Mouse (Mus musculus) myocyte (in vitro differentiated cells): Measurements from ENCODE around the gene Tanc1. TPM values are rescaled to one million over a fixed set of nuclear protein-coding genes. Genes with fewer than 3 reads are reported as not detected.

Experiments used
- H3K27me3 ChIP-seq: one replicate; pipeline ENCODE4 v1.6.1; 2011; ENCODE audit not compliant: control insufficient read depth, insufficient read depth, insufficient read length
- H3K36me3 ChIP-seq: one replicate; pipeline ENCODE4 v1.6.1; 2011; ENCODE audit not compliant: control insufficient read depth, insufficient read depth
- H3K4me2 ChIP-seq: one replicate; pipeline ENCODE4 v1.6.1; 2011; ENCODE audit warnings: low read depth, control low read depth
- H3K4me3 ChIP-seq: one replicate; pipeline ENCODE4 v1.5.1; 2011; ENCODE audit warnings: mild to moderate bottlenecking, control low read depth, moderate library complexity
- H3K79me2 ChIP-seq: one replicate; pipeline ENCODE4 v1.6.1; 2011; ENCODE audit not compliant: control insufficient read depth, insufficient read depth
- H3ac ChIP-seq: one replicate; pipeline ENCODE4 v1.6.1; 2011; ENCODE audit not compliant: control insufficient read depth, insufficient read length
- CEBPB ChIP-seq: IDR thresholded peaks from 2 replicates; pipeline ENCODE4 v1.6.1; 2011; ENCODE audit warnings: mild to moderate bottlenecking, moderate library complexity; ENCODE audit not compliant: poor library complexity, insufficient read depth, severe bottlenecking
- E2F4 ChIP-seq: IDR thresholded peaks from one replicate; pipeline ENCODE4 v1.6.1; 2011; ENCODE audit warnings: mild to moderate bottlenecking, control low read depth, moderate library complexity; ENCODE audit not compliant: insufficient read depth
- MAX ChIP-seq: IDR thresholded peaks from one replicate; pipeline ENCODE4 v1.6.1; 2011; ENCODE audit warnings: low read depth, mild to moderate bottlenecking, control low read depth
- MYOD1 ChIP-seq, 3 experiments: IDR thresholded peaks; one replicate each; pipeline ENCODE4 v1.6.1; 2011; ENCODE audit warnings: control low read depth in 2 of 3, low read depth in 2 of 3, mild to moderate bottlenecking in 2 of 3, moderate library complexity in 1 of 3; ENCODE audit not compliant: insufficient read length in 2 of 3, control insufficient read depth in 1 of 3
- MYOG ChIP-seq, 3 experiments: IDR thresholded peaks; one replicate each; pipeline ENCODE4 v1.6.1; 2011; ENCODE audit warnings: control low read depth in 2 of 3, low read depth in 2 of 3, mild to moderate bottlenecking in 2 of 3; ENCODE audit not compliant: insufficient read length in 2 of 3, control insufficient read depth in 1 of 3, insufficient read depth in 1 of 3
- POLR2A ChIP-seq: IDR thresholded peaks from one replicate; pipeline ENCODE4 v1.6.1; 2011; ENCODE audit warnings: low read depth, mild to moderate bottlenecking, control low read depth, moderate library complexity; ENCODE audit not compliant: insufficient read length
- POLR2AphosphoS2 ChIP-seq: IDR thresholded peaks from one replicate; pipeline ENCODE4 v1.6.1; 2011; ENCODE audit warnings: low read depth, control low read depth; ENCODE audit not compliant: insufficient read length
- REST ChIP-seq: IDR thresholded peaks from one replicate; pipeline ENCODE4 v1.6.1; 2011; ENCODE audit warnings: mild to moderate bottlenecking, control low read depth, moderate library complexity; ENCODE audit not compliant: insufficient read depth, insufficient read length
- SRF ChIP-seq: IDR thresholded peaks from one replicate; pipeline ENCODE4 v1.6.1; 2011; ENCODE audit warnings: low read depth; ENCODE audit not compliant: control insufficient read depth, insufficient read length
- TCF12 ChIP-seq: IDR thresholded peaks from one replicate; pipeline ENCODE4 v1.6.1; 2011; ENCODE audit warnings: mild to moderate bottlenecking, control low read depth; ENCODE audit not compliant: poor library complexity, insufficient read depth, severe bottlenecking
- TCF3 ChIP-seq: IDR thresholded peaks from one replicate; pipeline ENCODE4 v1.6.1; 2011; ENCODE audit warnings: low read depth, control low read depth; ENCODE audit not compliant: insufficient read length
- USF1 ChIP-seq: IDR thresholded peaks from one replicate; pipeline ENCODE4 v1.6.1; 2011; ENCODE audit warnings: low read depth, mild to moderate bottlenecking, control low read depth, moderate library complexity
- polyA plus RNA-seq: library from polyadenylated mRNA; unstranded; fragments of >200 nt; fragmentation: generic; extraction: Trizol; gene quantifications from one replicate; pipeline ENCODE4 v1.2.1, GENCODE M21; 2012; ENCODE audit warnings: missing spikeins

Tanc1 gene
- polyA plus RNA-seq, 1 experiment, result 24.7 TPM

DNA sequence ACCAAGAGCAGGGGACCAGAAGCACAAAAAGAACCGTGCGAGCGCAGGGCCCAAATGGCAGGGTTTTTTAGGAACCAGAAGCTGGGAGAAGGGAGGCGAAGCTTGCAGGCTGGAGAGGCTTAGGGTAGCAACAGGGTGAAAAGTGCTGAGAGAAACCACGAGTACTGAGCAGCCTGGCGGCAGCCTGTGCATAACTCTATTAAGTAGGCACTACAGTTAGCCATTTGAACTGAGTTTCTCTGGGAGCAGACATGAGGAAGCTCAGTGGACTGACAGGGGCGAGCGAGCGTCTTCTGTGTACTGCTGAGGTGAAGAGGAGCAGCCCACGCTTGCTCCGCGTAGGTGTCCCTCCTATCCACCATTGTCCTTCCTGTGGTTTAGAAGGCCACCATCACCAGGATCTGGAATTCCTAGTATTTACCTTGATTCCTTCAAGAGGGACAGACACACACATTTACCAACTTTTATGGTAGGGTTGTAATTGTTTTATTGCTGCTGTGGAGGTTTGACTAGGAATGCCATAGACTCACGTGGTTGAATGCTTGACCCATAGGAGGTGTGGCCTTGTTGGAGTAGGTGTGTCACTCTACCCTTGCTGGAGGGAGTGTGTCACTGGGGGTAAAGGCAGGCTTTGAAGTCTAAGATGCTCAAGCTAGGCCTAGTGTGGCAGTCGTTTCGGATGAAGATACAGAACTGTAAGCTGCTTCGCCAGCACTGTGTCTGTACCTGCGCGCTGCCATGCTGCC is 25.4 kb downstream of the Tanc1 start:
- Histone ChIP-seq H3K4me2 (no peak overlapping the region), H3K36me3 (peaks cover 16% of the 10 kb centered on the region), H3K79me2 (peaks cover 98% of the 10 kb centered on the region), H3K27me3 (no peaks in the 10 kb centered on the region), H3K4me3 (no peak overlapping the region), H3ac (no peak overlapping the region)
- TF ChIP-seq CEBPB, result no peak
- TF ChIP-seq MYOG (IDR thresholded peaks at IDR 0.05; ENCODE audit: control insufficient read depth in 1 of 3, insufficient read depth in 1 of 3, insufficient read length in 2 of 3, low read depth in 2 of 3), result no peak
- no peak for TF ChIP-seq E2F4
- TF ChIP-seq MYOD1 (IDR thresholded peaks at IDR 0.05; ENCODE audit: control insufficient read depth in 1 of 3, insufficient read length in 2 of 3, low read depth in 2 of 3), result no peak
- no peak for TF ChIP-seq POLR2A
- TF ChIP-seq SRF, result no peak
- no peak for TF ChIP-seq TCF12
- no peak for TF ChIP-seq POLR2AphosphoS2
- TF ChIP-seq REST, result no peak
- TF ChIP-seq USF1, result no peak
- TF ChIP-seq TCF3, result no peak
- TF ChIP-seq MAX, result no peak

DNA sequence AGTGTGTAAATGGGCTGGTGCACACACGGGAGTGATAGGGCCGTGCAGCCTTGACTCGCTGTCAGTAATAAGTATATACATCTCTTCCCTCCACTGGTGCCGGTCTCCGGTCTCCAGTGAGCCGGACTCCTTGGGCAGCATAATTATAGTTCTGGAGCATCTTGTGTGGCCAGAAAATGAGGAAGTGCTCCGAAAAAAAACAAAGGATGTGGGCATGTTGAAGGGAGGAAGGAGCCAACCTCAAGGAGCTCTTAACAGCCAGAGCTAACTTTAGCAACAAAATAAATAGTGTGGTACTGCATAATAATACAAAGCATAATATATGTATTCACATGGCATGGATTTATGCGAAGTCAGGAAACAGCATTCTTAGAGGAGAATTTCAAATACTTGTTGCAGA is 30.9 kb downstream of the Tanc1 start:
- H3K27me3 ChIP-seq, result no peaks in the 10 kb centered on the region
- no peak overlapping the region for H3K4me2 ChIP-seq
- TF ChIP-seq MYOD1 (IDR thresholded peaks at IDR 0.05; ENCODE audit: control insufficient read depth in 1 of 3, insufficient read length in 2 of 3, low read depth in 2 of 3) (no peak), REST (no peak), TCF12 (no peak), POLR2A (no peak), TCF3 (no peak), USF1 (no peak), MAX (no peak), E2F4 (no peak)

DNA sequence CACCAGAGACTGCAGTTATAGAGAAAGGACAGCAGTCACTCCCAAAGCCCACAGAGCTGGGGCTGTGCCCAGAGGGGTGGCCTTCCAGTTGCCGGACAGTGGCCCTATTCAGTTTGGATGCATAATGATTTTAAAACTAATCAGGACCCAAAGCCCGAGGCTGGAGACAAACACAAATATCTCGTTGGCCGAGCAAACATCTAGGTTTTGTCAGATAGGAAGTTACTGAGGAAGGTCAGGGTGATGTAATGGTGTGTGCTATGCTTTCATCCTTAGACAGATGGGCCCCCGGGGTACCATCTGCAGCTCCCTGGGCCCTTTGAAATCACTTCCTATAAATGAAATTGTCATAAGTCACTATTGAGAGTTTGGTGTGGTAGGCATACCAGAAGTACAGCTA is 33.0 kb downstream of the Tanc1 start:
- Histone ChIP-seq H3K4me3 (no peak overlapping the region), H3K79me2 (peaks cover 100% of the 10 kb centered on the region), H3K27me3 (no peaks in the 10 kb centered on the region), H3K4me2 (peak overlapping the region; percentile 51), H3ac (no peak overlapping the region), H3K36me3 (peaks cover 8% of the 10 kb centered on the region)
- TF ChIP-seq CEBPB (no peak), E2F4 (no peak), POLR2A (no peak), USF1 (no peak), TCF12 (no peak), REST (no peak), MAX (no peak), POLR2AphosphoS2 (no peak)

More for the DNA sequence above, 30.9 kb downstream of the Tanc1 start:
- peaks cover 18% of the 10 kb centered on the region for H3K36me3 ChIP-seq
- no peak overlapping the region for H3ac ChIP-seq
- H3K4me3 ChIP-seq, result no peak overlapping the region
- peaks cover 100% of the 10 kb centered on the region for H3K79me2 ChIP-seq

DNA sequence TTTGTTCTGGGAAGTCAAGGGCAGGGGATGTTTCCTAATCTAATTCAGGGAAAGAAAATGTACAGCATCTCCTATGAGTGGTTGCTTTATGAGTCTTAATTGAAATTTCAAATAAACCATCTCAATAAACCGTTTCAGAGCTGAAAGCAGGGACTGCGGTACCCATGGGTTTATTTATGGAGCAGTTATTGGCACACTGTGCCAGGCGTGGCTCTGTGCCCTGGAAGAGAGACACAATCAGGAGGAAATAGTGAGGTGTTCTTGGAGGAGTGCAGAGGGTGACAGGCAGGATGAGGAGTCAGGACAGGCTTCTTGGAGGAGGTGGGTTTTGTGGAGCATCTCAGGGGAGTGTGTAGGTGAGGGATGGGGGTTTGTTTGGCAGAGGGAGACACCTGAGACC is 33.7 kb downstream of the Tanc1 start:
- Histone ChIP-seq H3K4me2 (peak overlapping the region; percentile 51), H3K36me3 (peaks cover 8% of the 10 kb centered on the region), H3K4me3 (no peak overlapping the region), H3ac (no peak overlapping the region), H3K79me2 (peaks cover 100% of the 10 kb centered on the region), H3K27me3 (no peaks in the 10 kb centered on the region)
- TF ChIP-seq MYOG (IDR thresholded peaks at IDR 0.05; ENCODE audit: control insufficient read depth in 1 of 3, insufficient read depth in 1 of 3, insufficient read length in 2 of 3, low read depth in 2 of 3) (no peak), MYOD1 (IDR thresholded peaks at IDR 0.05; ENCODE audit: control insufficient read depth in 1 of 3, insufficient read length in 2 of 3, low read depth in 2 of 3) (no peak)

DNA sequence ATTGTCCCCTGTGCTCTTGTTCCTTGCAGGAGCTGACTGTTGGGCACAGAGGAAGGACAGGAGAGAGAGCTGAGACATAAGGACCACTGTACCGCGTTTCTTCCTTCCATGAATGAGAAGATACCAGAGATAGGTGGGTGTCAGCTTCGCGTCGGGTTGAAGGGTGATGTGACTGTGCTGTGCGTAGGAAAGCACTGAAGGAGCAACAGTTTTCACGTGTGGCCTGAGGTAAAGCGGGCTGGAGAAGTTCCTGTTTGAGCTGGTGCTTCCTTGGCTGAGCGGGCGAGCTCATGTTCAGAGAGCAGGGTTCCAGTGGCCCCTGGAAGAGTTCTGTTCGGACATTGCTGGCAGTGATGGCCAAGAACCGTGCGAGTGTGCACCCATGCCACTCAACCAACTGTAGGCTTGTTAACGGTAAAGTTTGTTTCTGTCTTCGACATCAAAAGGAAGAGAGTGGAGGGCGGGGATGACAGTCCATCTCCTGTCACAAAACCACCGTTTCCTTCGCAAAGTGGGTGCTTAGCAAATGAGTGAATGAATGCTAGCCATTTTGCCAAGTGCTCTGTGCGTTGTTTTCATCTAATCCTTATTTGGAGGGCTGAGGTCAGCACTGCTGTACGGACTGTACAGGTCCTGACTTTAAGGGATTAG is 35.0 kb downstream of the Tanc1 start:
- Histone ChIP-seq H3K27me3 (no peaks in the 10 kb centered on the region), H3K36me3 (peaks cover 8% of the 10 kb centered on the region), H3ac (no peak overlapping the region), H3K4me3 (no peak overlapping the region), H3K4me2 (no peak overlapping the region), H3K79me2 (peaks cover 100% of the 10 kb centered on the region)
- TF ChIP-seq E2F4 (no peak), MYOG (IDR thresholded peaks at IDR 0.05; ENCODE audit: control insufficient read depth in 1 of 3, insufficient read depth in 1 of 3, insufficient read length in 2 of 3, low read depth in 2 of 3) (no peak), CEBPB (no peak), MYOD1 (IDR thresholded peaks at IDR 0.05; ENCODE audit: control insufficient read depth in 1 of 3, insufficient read length in 2 of 3, low read depth in 2 of 3) (no peak), TCF12 (no peak), POLR2AphosphoS2 (no peak), TCF3 (no peak), SRF (no peak), REST (no peak)
